Mouse (Mus musculus) erythroblast, embryonic 14.5 days (primary cell): ENCODE data around the gene Xab2.

Experiments
- GATA1 ChIP-seq: IDR thresholded peaks from 2 replicates; pipeline ENCODE4 v1.6.1; 2012; ENCODE audit warnings: low read length, inconsistent platforms, mixed read lengths
- TAL1 ChIP-seq: IDR thresholded peaks from 3 replicates; pipeline ENCODE4 v1.6.1; 2012; ENCODE audit warnings: low read length, inconsistent platforms, mixed read lengths

- TF ChIP-seq TAL1 = no peak
- TF ChIP-seq GATA1 = no peak
Observed at GRCm38 (mm10) chr8:3600401-3600800, 20.7 kb downstream of the Xab2 start.
